Mouse (Mus musculus): ENCODE results near the gene Ccdc78. TPM values are rescaled to one million over a fixed set of nuclear protein-coding genes. Genes with fewer than 3 reads are reported as not detected.
"Not testable (repeated sequence)": the region's sequence is repeated elsewhere in the genome, so short reads cannot be mapped to it uniquely, and the experiment has no call there.

The Ccdc78 gene
- total RNA-seq, 2 experiments from 2014 or later: 0.49 to 0.51 TPM

DNA sequence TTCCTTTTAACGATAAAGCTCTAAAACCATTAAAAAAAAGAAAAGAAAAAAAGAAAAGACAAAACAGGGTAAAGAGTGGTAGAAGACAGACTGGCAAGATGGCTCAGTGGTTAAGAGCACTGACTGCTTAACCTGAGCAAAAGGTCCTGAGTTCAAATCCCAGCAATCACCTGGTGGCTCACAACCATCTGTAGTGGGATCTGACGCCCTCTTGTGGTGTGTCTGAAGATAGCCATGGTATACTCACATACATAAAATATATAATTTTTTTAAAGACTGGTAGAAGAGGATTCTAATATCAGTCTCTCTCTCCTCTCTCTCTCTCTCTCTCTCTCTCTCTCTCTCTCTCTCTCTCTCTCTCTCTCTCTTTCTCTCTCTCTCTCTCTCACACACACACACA, 21.1 kb downstream of the Ccdc78 start:
- not testable (repeated sequence) for H3K27ac ChIP-seq; DNase-seq (ENCODE audit: low spot score in 2 of 2); H3K4me3 ChIP-seq
- peak; percentile 61 for TF ChIP-seq CTCF (conservative IDR thresholded peaks at IDR 0.05)

GRCm38 (mm10) chr17:25808028-25808427, 21.6 kb downstream of the Ccdc78 start:
- H3K4me3 ChIP-seq: peak overlapping the region; percentile 89; the same call in 1 of the 2 replicates
- no peak for TF ChIP-seq CTCF (conservative IDR thresholded peaks at IDR 0.05)
- DNase-seq (ENCODE audit: low spot score in 2 of 2): no peak
- peak overlapping the region; percentile 93; the same call in 1 of the 2 replicates for H3K27ac ChIP-seq

GRCm38 (mm10) chr17:25808789-25809605, 22.6 kb downstream of the Ccdc78 start, which contains the start of gene Fbxl16:
Fbxl16 (plus strand) TSS chr17:25809085.
- H3K4me3 ChIP-seq: peak within 1 kb of the TSS; percentile 89
- peak within 1 kb of the TSS; percentile 93 for H3K27ac ChIP-seq
- DNase-seq (ENCODE audit: low spot score in 2 of 2): peak; percentile 91 to 92
- peak; percentile 73 for TF ChIP-seq CTCF (conservative IDR thresholded peaks at IDR 0.05)

- TF ChIP-seq CTCF (conservative IDR thresholded peaks at IDR 0.05): no peak
- DNase-seq (ENCODE audit: low spot score in 2 of 2): no peak
- Histone ChIP-seq H3K27ac (peak overlapping the region; percentile 93), H3K4me3 (peak overlapping the region; percentile 89)
Measured at GRCm38 (mm10) chr17:25809606-25810340, 23.4 kb downstream of the Ccdc78 start.

GRCm38 (mm10) chr17:25810890-25811289, 24.5 kb downstream of the Ccdc78 start:
- Histone ChIP-seq H3K4me3 (peak overlapping the region; percentile 89), H3K27ac (peak overlapping the region; percentile 93)
- DNase-seq (ENCODE audit: low spot score in 2 of 2): no peak
- no peak for TF ChIP-seq CTCF (conservative IDR thresholded peaks at IDR 0.05)

DNA sequence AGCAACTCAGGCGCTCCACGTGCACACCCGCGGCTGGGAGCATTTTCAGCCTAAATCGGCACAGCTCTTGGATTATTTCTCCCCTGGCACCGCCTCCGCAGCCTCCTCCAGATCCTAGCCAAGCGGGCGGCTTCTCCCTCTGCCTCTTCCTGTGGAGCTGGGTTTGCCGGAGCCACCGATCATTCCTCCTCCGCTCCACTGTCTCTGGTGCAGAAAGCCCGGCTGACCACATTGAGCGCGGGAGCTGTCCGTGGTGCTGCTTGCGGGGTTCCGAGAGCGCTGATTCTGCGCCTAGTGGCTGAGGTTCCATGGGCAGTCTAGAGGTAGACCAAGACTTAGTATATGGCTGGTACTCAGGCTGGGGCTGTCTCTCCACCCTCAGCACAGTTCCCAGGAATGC, 27.1 kb downstream of the Ccdc78 start:
- DNase-seq (ENCODE audit: low spot score in 2 of 2): peak; percentile 82 to 92
- Histone ChIP-seq H3K4me3 (peak overlapping the region; percentile 89), H3K27ac (peak overlapping the region; percentile 93)
- peak; percentile 69 for TF ChIP-seq CTCF (conservative IDR thresholded peaks at IDR 0.05)

DNA sequence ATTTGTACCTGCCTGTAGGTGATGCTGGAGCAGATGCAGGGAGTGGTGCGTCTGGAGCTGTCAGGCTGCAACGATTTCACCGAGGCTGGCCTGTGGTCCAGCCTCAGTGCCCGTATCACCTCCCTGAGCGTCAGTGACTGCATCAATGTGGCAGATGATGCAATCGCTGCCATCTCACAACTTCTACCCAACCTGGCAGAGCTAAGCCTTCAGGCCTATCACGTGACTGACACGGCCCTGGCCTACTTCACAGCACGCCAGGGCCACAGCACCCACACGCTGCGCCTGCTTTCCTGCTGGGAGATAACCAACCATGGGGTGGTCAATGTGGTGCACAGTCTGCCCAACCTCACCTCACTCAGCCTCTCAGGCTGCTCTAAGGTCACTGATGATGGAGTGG, 31.3 kb downstream of the Ccdc78 start:
- TF ChIP-seq CTCF (conservative IDR thresholded peaks at IDR 0.05): no peak
- DNase-seq (ENCODE audit: low spot score in 2 of 2): no peak
- Histone ChIP-seq H3K27ac (no peak overlapping the region), H3K4me3 (no peak overlapping the region)

GRCm38 (mm10) chr17:25818851-25819780, 32.7 kb downstream of the Ccdc78 start:
- DNase-seq (ENCODE audit: low spot score in 2 of 2): no peak
- H3K27ac ChIP-seq: peak overlapping the region; percentile 14; the same call in 1 of the 2 replicates
- no peak for TF ChIP-seq CTCF (conservative IDR thresholded peaks at IDR 0.05)
- H3K4me3 ChIP-seq: no peak overlapping the region

DNA sequence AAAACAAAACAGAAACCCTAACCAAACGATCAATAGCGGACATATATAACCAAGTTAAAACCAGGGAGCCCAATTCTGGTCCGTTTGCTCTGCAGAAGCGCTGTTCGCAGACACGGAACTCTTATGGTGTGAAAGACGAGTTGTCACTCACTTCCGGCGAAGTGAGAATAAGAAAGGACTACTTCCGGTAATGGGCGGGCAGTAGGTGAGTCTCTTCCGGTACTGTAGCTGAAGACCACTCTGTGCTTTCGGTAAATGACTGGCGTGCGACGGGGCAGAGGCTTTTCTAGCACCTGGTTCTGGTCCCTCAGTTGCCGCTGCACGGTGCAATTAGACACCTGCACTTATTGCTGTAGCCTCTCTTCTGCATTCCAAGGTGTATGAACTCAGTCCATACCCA, 37.1 kb downstream of the Ccdc78 start, which contains the start of gene Wdr24:
Wdr24 (plus strand) TSS at position 176 of the 400 bp plus-strand sequence.
- peak within 1 kb of the TSS; percentile 61 for H3K4me3 ChIP-seq
- no peak for TF ChIP-seq CTCF (conservative IDR thresholded peaks at IDR 0.05)

DNA sequence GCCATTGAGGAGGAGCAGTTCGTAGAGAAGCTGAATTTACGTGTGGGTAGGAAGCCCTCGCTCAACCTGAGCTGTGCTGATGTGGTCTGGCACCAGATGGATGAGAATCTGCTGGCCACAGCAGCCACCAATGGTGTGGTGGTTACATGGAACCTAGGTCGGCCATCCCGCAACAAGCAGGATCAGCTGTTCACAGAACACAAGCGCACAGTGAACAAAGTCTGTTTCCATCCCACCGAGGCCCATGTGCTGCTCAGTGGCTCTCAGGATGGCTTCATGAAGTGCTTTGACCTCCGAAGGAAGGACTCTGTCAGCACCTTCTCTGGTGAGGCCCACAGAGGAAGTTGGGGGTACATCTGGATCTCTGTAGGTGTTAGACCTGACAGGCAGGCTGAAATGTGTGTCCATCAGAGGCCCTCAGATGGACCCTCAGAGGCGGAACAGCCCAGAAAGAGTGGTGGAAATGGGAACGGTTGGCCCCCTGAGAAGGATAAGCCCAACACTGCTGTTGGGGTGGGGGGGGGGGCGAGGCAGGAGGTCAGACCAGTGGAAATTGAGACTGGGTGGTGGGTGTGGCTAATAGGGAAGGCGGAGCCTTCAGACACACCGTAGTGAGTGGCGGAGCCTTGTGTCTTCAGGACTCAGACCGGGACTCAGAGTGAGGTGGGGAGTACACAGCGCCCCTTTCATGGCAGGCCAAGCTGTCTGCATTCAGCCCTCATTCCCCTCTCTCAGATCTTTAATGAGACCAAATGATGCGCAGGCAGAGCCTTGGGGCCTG, 38.2 kb downstream of the Ccdc78 start:
- TF ChIP-seq CTCF (conservative IDR thresholded peaks at IDR 0.05): no peak
- DNase-seq (ENCODE audit: low spot score in 2 of 2): no peak
- Histone ChIP-seq H3K27ac (peak overlapping the region; percentile 92; the same call in 1 of the 2 replicates), H3K4me3 (peak overlapping the region; percentile 61)

More for the DNA sequence above, 37.1 kb downstream of the Ccdc78 start, which contains the start of gene Wdr24:
- peak; percentile 81 to 83 for DNase-seq (ENCODE audit: low spot score in 2 of 2)
- peak within 1 kb of the TSS; percentile 92 for H3K27ac ChIP-seq

- DNase-seq (ENCODE audit: low spot score in 2 of 2): no peak
- no peak overlapping the region for H3K4me3 ChIP-seq
- no peak for TF ChIP-seq CTCF (conservative IDR thresholded peaks at IDR 0.05)
- no peak overlapping the region for H3K27ac ChIP-seq
Measured at GRCm38 (mm10) chr17:25825311-25825710, 38.9 kb downstream of the Ccdc78 start.
